Mouse (Mus musculus): ENCODE results near the gene Fuz. TPM values are rescaled to one million over a fixed set of nuclear protein-coding genes. Genes with fewer than 3 reads are reported as not detected.

Fuz gene
- polyA plus RNA-seq, 1 experiment from 2014 or later: 17.6 TPM

DNA sequence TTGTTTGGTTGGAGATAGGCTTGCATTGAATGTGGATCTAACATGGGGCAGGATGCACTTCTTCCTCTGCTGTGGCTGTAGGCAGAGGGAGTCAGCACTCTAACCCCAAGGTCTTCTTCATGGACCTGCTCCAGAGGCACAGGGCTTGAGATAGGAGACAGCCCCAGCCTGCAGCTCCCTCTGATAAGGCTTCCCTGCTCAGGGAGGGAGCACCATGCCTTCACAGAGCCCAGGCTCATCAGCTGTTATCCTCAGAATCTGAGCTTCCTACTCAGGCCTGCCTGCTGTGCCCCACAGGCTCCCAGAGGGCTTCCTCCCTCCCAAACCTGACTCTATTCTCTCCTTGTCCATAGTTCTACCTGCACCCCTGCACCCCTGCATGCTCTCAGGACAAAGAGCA is 26.7 kb downstream of the Fuz start:
- Histone ChIP-seq H3K4me2 (peak overlapping the region; percentile 21), H3K27ac (ENCODE audit: low read depth, low read length) (peak overlapping the region; percentile 29; the same call in 1 of the 2 replicates)
- peak; percentile 85 for ATAC-seq (replicated peaks; ENCODE audit: low FRiP score)

DNA sequence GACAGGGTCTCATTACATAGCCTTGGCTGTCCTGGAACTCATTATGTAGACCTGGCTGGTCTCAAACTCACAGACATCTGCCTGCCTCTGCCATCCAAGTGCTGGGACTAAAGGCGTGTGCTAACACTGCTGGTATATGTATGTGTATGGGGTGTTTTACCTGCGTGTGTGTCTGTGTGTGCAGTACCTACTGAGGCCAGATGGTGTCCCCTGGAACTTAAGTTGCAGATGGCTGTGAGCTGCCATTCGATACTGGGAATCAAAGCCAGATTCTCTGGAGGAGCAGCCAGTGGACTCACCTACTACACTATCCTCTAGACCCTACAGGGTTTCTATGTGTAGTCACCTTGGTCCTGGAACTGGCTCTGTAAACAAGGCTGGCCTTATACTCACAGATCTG is 29.6 kb downstream of the Fuz start:
- ATAC-seq (replicated peaks; ENCODE audit: low FRiP score) (no peak), DNase-seq (ENCODE audit: low spot score) (no peak)
- Histone ChIP-seq H3K9me3 (ENCODE audit: control insufficient read depth, low read length) (no peaks in the 10 kb centered on the region), H3K4me2 (no peak overlapping the region), H3K27me3 (replicated peaks; ENCODE audit: control insufficient read depth, insufficient read depth, low read length) (no peaks in the 10 kb centered on the region), H3K4me3 (ENCODE audit: low read depth, low read length) (no peak overlapping the region), H3K4me1 (replicated peaks; ENCODE audit: control insufficient read depth, insufficient read depth, low read length) (peaks cover 33% of the 10 kb centered on the region), H3K27ac (ENCODE audit: low read depth, low read length) (no peak overlapping the region), H3K9ac (ENCODE audit: low read depth, low read length) (no peak overlapping the region), H3K36me3 (ENCODE audit: control insufficient read depth, insufficient read depth, low read length) (peaks cover 22% of the 10 kb centered on the region)
- WGBS: 67% methylated on average over 3 of the region's 3 CpGs

More for the DNA sequence above, 26.7 kb downstream of the Fuz start:
- Histone ChIP-seq H3K27me3 (replicated peaks; ENCODE audit: control insufficient read depth, insufficient read depth, low read length) (no peaks in the 10 kb centered on the region), H3K9ac (ENCODE audit: low read depth, low read length) (no peak overlapping the region), H3K4me3 (ENCODE audit: low read depth, low read length) (no peak overlapping the region), H3K9me3 (ENCODE audit: control insufficient read depth, low read length) (no peaks in the 10 kb centered on the region), H3K36me3 (ENCODE audit: control insufficient read depth, insufficient read depth, low read length) (peaks cover 27% of the 10 kb centered on the region), H3K4me1 (replicated peaks; ENCODE audit: control insufficient read depth, insufficient read depth, low read length) (peaks cover 29% of the 10 kb centered on the region)
- DNase-seq (ENCODE audit: low spot score): no peak

DNA sequence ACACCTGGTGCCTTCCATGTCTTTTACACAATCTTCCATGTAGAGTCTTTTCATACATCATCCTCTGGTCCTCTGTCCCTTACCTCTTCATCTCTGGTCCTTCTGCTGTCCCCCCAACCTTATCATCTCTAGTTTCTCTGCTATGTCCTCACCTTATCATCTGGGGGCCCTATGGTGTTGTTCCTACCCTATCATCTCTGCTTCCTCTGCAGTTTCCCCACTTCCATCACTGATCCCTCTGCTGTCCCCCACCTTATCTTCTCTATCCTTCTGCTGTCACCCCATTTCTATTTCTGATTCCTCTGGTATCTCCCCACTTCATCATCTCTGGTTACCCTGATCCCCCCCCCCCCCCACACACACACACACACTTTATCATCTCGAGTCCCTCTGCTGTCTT is 32.7 kb downstream of the Fuz start:
- H3K9me3 ChIP-seq (ENCODE audit: control insufficient read depth, low read length): no peaks in the 10 kb centered on the region
- DNase-seq (ENCODE audit: low spot score) (no peak), ATAC-seq (replicated peaks; ENCODE audit: low FRiP score) (peak; percentile 18)
- H3K4me3 ChIP-seq (ENCODE audit: low read depth, low read length): peak overlapping the region; percentile 99
- no peaks in the 10 kb centered on the region for H3K27me3 ChIP-seq (replicated peaks; ENCODE audit: control insufficient read depth, insufficient read depth, low read length)
- H3K27ac ChIP-seq (ENCODE audit: low read depth, low read length): peak overlapping the region; percentile 96
- H3K9ac ChIP-seq (ENCODE audit: low read depth, low read length): peak overlapping the region; percentile 92
- peaks cover 11% of the 10 kb centered on the region; the same call in 1 of the 2 replicates for H3K36me3 ChIP-seq (ENCODE audit: control insufficient read depth, insufficient read depth, low read length)
- H3K4me1 ChIP-seq (replicated peaks; ENCODE audit: control insufficient read depth, insufficient read depth, low read length): peaks cover 24% of the 10 kb centered on the region
- WGBS: 6% methylated on average over 1 of the region's 1 CpGs
- peak overlapping the region; percentile 80 for H3K4me2 ChIP-seq

DNA sequence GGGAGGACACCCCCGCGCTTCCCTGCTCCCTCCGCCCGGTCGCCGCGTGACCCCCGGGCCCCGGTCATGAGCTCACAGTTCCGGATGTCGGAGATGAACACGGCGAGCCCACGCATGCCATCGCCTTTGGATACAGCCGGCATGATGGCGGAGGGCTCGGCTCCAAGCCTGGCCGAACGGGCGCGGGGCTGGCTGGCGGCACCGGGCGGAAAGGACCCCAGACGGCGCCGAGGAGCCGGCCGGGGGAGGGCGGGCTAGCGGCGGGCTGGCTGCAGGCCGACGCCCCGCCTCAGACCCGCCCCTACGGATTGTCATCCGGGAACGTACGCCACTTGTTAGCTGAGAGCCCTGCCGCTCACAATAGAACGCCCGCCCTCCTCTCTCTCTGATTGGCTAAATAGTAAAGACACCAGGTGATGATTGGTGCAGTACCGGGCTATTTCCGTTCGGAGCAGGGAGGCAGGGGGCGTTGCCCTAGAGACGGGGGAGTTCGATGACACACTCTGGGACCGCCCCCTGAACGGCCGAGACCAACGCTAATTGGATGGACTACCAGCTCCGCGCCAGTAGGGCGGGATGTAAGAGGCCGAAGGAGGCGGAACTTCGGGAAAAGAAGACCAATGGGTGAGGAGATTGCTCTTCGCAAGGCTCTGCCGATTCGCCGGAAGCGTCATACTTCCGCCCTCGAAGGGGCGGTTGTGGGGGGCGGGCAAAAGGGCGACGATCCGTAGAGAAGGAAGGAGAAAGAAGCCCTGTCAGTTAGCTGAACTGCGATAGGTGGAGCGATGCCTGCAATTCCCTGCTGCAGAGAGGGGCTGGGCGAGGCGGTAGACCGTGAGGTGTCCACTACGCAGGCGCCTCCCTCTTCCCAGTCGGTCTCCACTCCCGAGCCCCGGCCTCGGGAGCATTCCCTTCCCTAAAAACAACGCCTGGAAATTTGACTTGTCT is 33.6 kb downstream of the Fuz start, which contains the start of gene Ap2a1:
Gene Ap2a1 (minus strand): TSS at position 293 of the 948 bp plus-strand sequence.
- ATAC-seq (replicated peaks; ENCODE audit: low FRiP score) (peak; percentile 96), DNase-seq (ENCODE audit: low spot score) (peak; percentile 99)
- Histone ChIP-seq H3K9me3 (ENCODE audit: control insufficient read depth, low read length) (no peaks in the 10 kb centered on the region), H3K4me1 (replicated peaks; ENCODE audit: control insufficient read depth, insufficient read depth, low read length) (peaks cover 24% of the 10 kb centered on the region), H3K9ac (ENCODE audit: low read depth, low read length) (peak within 1 kb of the TSS; percentile 92), H3K4me2 (peak within 1 kb of the TSS; percentile 80), H3K27ac (ENCODE audit: low read depth, low read length) (peak within 1 kb of the TSS; percentile 96), H3K4me3 (ENCODE audit: low read depth, low read length) (peak within 1 kb of the TSS; percentile 99), H3K36me3 (ENCODE audit: control insufficient read depth, insufficient read depth, low read length) (peaks cover 11% of the 10 kb centered on the region; the same call in 1 of the 2 replicates), H3K27me3 (replicated peaks; ENCODE audit: control insufficient read depth, insufficient read depth, low read length) (no peaks in the 10 kb centered on the region)
- under 1% methylated on average over 82 of the region's 84 CpGs for WGBS

DNA sequence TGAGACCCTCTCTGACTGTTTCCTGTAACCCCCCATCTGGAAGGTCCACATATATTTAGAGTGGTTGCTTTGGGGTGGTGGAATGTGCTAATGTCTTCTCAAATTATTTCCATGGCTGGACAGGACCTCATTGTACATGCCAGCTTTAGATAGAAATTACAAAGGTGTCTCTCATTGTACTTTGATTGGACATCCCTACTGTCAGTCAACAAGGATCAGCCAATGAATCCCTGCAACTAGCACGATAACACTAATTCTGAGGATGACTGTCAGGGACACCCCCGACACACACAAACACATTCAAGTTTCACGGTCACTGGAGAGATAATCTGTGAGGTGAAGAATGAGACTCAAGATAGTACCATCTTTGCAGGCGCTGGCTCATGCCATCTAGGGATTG is 42.8 kb downstream of the Fuz start:
- no peak overlapping the region for H3K4me2 ChIP-seq
- no peak for DNase-seq (ENCODE audit: low spot score)
- H3K9ac ChIP-seq (ENCODE audit: low read depth, low read length): no peak overlapping the region
- H3K4me3 ChIP-seq (ENCODE audit: low read depth, low read length): no peak overlapping the region
- H3K36me3 ChIP-seq (ENCODE audit: control insufficient read depth, insufficient read depth, low read length): no peaks in the 10 kb centered on the region
- no peak overlapping the region for H3K27ac ChIP-seq (ENCODE audit: low read depth, low read length)
- no peaks in the 10 kb centered on the region for H3K4me1 ChIP-seq (replicated peaks; ENCODE audit: control insufficient read depth, insufficient read depth, low read length)
- H3K9me3 ChIP-seq (ENCODE audit: control insufficient read depth, low read length): peaks cover 3% of the 10 kb centered on the region; the same call in 1 of the 2 replicates
- 79% methylated on average over 4 of the region's 4 CpGs for WGBS
- no peaks in the 10 kb centered on the region for H3K27me3 ChIP-seq (replicated peaks; ENCODE audit: control insufficient read depth, insufficient read depth, low read length)
- ATAC-seq (replicated peaks; ENCODE audit: low FRiP score): no peak

DNA sequence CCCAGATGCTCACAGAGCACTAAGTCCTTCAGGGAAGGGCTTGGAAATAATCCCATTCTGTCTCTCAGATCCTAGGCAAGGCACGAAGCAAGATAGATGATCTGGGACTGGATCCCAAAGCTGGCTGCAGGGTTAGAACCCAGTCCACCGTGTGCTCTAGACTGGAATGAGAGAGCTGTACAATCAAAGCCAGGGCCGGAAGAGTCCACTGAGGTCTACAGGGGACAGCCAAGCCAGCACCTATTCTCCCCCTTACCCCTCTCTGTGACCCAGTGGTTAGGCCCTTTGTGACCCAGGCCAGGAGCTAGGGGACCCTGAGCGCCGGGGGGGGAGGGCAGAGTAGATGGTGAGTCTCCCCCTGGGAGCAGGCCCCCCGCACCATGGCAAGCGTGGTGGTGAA is 47.0 kb downstream of the Fuz start, which contains the start of gene Tsks:
Gene Tsks (plus strand): TSS at position 301 of the 400 bp plus-strand sequence.
- DNase-seq (ENCODE audit: low spot score) (no peak), ATAC-seq (replicated peaks; ENCODE audit: low FRiP score) (no peak)
- Histone ChIP-seq H3K27ac (ENCODE audit: low read depth, low read length) (no peak within 1 kb of the TSS), H3K9me3 (ENCODE audit: control insufficient read depth, low read length) (no peaks in the 10 kb centered on the region), H3K4me1 (replicated peaks; ENCODE audit: control insufficient read depth, insufficient read depth, low read length) (no peaks in the 10 kb centered on the region), H3K4me3 (ENCODE audit: low read depth, low read length) (no peak within 1 kb of the TSS), H3K27me3 (replicated peaks; ENCODE audit: control insufficient read depth, insufficient read depth, low read length) (peaks cover 2% of the 10 kb centered on the region; the same call in 1 of the 2 replicates), H3K36me3 (ENCODE audit: control insufficient read depth, insufficient read depth, low read length) (no peaks in the 10 kb centered on the region), H3K9ac (ENCODE audit: low read depth, low read length) (no peak within 1 kb of the TSS), H3K4me2 (no peak within 1 kb of the TSS)
- WGBS: 81% methylated on average over 7 of the region's 7 CpGs

DNA sequence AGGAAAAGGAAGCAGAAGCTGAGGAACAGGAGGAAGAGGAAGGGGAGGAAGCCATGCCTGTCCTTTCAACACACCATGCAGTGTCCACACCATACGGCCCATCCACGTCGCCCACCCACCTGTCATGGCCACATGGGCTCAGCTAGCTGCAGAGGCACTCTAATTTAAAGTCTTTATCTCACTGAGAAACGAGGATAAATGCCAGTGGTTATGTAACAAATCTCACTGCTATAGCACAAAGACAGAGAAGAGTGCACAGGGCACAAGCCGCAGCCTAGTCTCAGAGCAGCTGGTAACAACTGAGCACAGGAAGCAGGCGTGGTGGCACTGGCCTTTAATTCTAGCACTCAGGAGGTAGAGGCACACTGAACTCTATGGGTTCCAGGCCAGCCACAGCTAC is 54.0 kb downstream of the Fuz start:
- no peaks in the 10 kb centered on the region for H3K9me3 ChIP-seq (ENCODE audit: control insufficient read depth, low read length)
- WGBS: 58% methylated on average over 6 of the region's 6 CpGs
- DNase-seq (ENCODE audit: low spot score) (no peak), ATAC-seq (replicated peaks; ENCODE audit: low FRiP score) (no peak)
- H3K36me3 ChIP-seq (ENCODE audit: control insufficient read depth, insufficient read depth, low read length): no peaks in the 10 kb centered on the region
- peaks cover 13% of the 10 kb centered on the region for H3K4me1 ChIP-seq (replicated peaks; ENCODE audit: control insufficient read depth, insufficient read depth, low read length)
- H3K27ac ChIP-seq (ENCODE audit: low read depth, low read length): no peak overlapping the region
- no peak overlapping the region for H3K9ac ChIP-seq (ENCODE audit: low read depth, low read length)
- no peak overlapping the region for H3K4me3 ChIP-seq (ENCODE audit: low read depth, low read length)
- H3K27me3 ChIP-seq (replicated peaks; ENCODE audit: control insufficient read depth, insufficient read depth, low read length): peaks cover 33% of the 10 kb centered on the region
- no peak overlapping the region for H3K4me2 ChIP-seq

DNA sequence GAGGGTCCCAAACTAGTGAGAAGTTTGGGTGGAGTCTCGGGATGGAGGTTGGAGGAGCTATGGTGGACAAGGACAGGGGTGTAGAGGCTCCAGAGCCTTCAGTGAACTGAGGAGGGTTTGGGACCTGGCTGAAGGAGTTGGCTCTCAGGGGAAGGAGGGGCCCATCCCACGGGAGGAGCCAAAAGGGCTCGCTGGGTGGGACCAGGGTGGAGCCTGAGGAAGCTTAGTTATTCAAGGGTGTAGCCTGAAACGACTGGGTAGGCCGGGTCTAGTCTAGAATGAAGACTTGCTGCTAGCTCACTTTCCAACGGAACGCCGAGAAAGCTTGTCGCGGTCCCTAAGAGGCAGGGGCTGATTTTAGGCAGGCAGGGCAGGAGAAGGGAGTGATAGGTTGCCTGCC is 56.1 kb downstream of the Fuz start:
- Histone ChIP-seq H3K4me1 (replicated peaks; ENCODE audit: control insufficient read depth, insufficient read depth, low read length) (peaks cover 13% of the 10 kb centered on the region), H3K4me3 (ENCODE audit: low read depth, low read length) (peak overlapping the region; percentile 64), H3K9me3 (ENCODE audit: control insufficient read depth, low read length) (no peaks in the 10 kb centered on the region), H3K27me3 (replicated peaks; ENCODE audit: control insufficient read depth, insufficient read depth, low read length) (peaks cover 33% of the 10 kb centered on the region), H3K27ac (ENCODE audit: low read depth, low read length) (peak overlapping the region; percentile 79; the same call in 1 of the 2 replicates), H3K9ac (ENCODE audit: low read depth, low read length) (peak overlapping the region; percentile 67), H3K36me3 (ENCODE audit: control insufficient read depth, insufficient read depth, low read length) (no peaks in the 10 kb centered on the region), H3K4me2 (peak overlapping the region; percentile 99)
- peak; percentile 83 for ATAC-seq (replicated peaks; ENCODE audit: low FRiP score)
- DNase-seq (ENCODE audit: low spot score): peak; percentile 68
- WGBS: under 1% methylated on average over 10 of the region's 10 CpGs

Data from liver, embryonic 11.5 days (tissue).